13 mouse cellular contexts compared by ENCODE assay signal in genomic region chr14:25679625-25680024, GRCm38 (mm10).
"Had no signal": no experiment of that assay in that cellular context is flagged by ENCODE, and none has a peak within 500 bp of the region (broad histone marks: within the 10 kb centered on the region; RNA-seq: fewer than 3 reads in every experiment).

No protein-coding gene starts in this region.

- H3K9me3 ChIP-seq: kidney, embryonic 15.5 days; limb, embryonic 13.5 days; liver, embryonic 15.5 days; lung, embryonic 15.5 days; neural tube, embryonic 13.5 days had no signal

- H3K27ac ChIP-seq: kidney, embryonic 15.5 days; limb, embryonic 13.5 days; liver, embryonic 15.5 days; lung, embryonic 15.5 days; macrophage; neural tube, embryonic 13.5 days had no signal

- H3K36me3 ChIP-seq: kidney, embryonic 15.5 days; limb, embryonic 13.5 days; liver, embryonic 15.5 days; lung, embryonic 15.5 days; neural tube, embryonic 13.5 days had no signal

- H3K4me2 ChIP-seq: kidney, embryonic 15.5 days; limb, embryonic 13.5 days; liver, embryonic 15.5 days; lung, embryonic 15.5 days; neural tube, embryonic 13.5 days had no signal

- H3K4me3 ChIP-seq: kidney, embryonic 15.5 days; limb, embryonic 13.5 days; liver, embryonic 15.5 days; lung, embryonic 15.5 days; neural tube, embryonic 13.5 days had no signal

- H3K4me1 ChIP-seq: kidney, embryonic 15.5 days; limb, embryonic 13.5 days; lung, embryonic 15.5 days; neural tube, embryonic 13.5 days had no signal

- H3K27me3 ChIP-seq: kidney, embryonic 15.5 days; limb, embryonic 13.5 days; lung, embryonic 15.5 days; neural tube, embryonic 13.5 days had no signal

- H3K9ac ChIP-seq: kidney, embryonic 15.5 days; limb, embryonic 13.5 days; liver, embryonic 15.5 days; lung, embryonic 15.5 days; neural tube, embryonic 13.5 days had no signal

- DNase-seq: kidney, adult 2 months; kidney, postnatal 14 days; lung, postnatal 14 days; midbrain, embryonic 14.5 days; right cerebral cortex, adult 18-20 months; right cerebral cortex, postnatal 25 days; thymus, postnatal 4 days had no signal
